ENCODE assay signal across 21 mouse cellular contexts in the genomic region with DNA sequence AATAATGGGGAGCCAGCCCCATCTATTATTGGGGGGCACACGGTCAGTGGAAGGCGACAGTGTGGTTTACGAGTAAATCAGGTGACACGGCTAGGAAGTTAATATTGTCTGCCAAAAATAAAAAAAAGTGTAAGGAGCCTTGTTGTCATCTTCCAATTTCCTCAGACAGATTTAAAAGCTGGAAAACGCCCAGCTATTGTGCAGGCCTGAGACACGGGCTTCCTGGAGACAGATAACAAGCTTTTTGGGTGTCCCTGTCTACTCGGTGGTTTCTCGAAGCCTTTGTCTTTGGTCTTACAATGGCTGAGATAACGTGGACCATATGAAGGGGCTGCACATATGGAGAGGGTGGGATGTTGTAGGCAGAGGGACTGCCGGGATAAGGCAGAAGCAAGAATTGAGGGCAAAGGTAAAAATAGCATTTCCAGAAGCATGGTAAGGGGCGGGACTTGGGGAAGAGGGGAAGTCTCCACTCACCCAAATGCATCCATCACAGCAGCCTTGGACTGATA. TPM values are rescaled to one million over a fixed set of nuclear protein-coding genes. Genes with fewer than 3 reads are reported as not detected.
DNase-seq lines count a peak whose midpoint lies in the region; ATAC-seq and TF ChIP-seq lines count a peak whose summit lies in the region.
"Had no signal": no experiment of that assay in that cellular context is flagged by ENCODE, and none has a peak within 500 bp of the region (broad histone marks: within the 10 kb centered on the region; RNA-seq: fewer than 3 reads in every experiment).

No protein-coding gene starts in this region.

- intact Hi-C loops in gastrocnemius, adult 2 months (cut with DNase I), result no loop called here
- intact Hi-C loops in left cerebral cortex, postnatal 25 days (cut with DNase I), result no loop called here

- H3K9me3 ChIP-seq in kidney, embryonic 14.5 days (ENCODE audit: control insufficient read depth, low read length), result no peaks in the 10 kb centered on the region
- H3K9me3 ChIP-seq in embryonic facial prominence, embryonic 15.5 days (replicated peaks), result no peaks in the 10 kb centered on the region
- H3K9me3 ChIP-seq in limb, embryonic 15.5 days, result no peaks in the 10 kb centered on the region
- H3K9me3 ChIP-seq: forebrain, embryonic 15.5 days; hindbrain, embryonic 15.5 days; liver, embryonic 15.5 days had no signal

- H3K4me1 ChIP-seq in kidney, embryonic 14.5 days (ENCODE audit: control insufficient read depth, insufficient read depth, low read length), result no peaks in the 10 kb centered on the region
- H3K4me1 ChIP-seq in embryonic facial prominence, embryonic 15.5 days, result peaks cover 26% of the 10 kb centered on the region
- peaks cover 16% of the 10 kb centered on the region for H3K4me1 ChIP-seq in limb, embryonic 15.5 days
- H3K4me1 ChIP-seq: forebrain, embryonic 15.5 days; liver, embryonic 15.5 days had no signal

- WGBS in kidney, embryonic 14.5 days, result 78% methylated on average over 11 of the region's 11 CpGs
- 45% methylated on average over 11 of the region's 11 CpGs for WGBS in embryonic facial prominence, embryonic 15.5 days
- WGBS in limb, embryonic 15.5 days, result 36% methylated on average over 11 of the region's 11 CpGs

- no peak overlapping the region for H3K4me2 ChIP-seq in kidney, embryonic 14.5 days (replicated peaks; ENCODE audit: low read depth, low read length)
- H3K4me2 ChIP-seq in embryonic facial prominence, embryonic 15.5 days (replicated peaks), result no peak overlapping the region
- H3K4me2 ChIP-seq in limb, embryonic 15.5 days, result no peak overlapping the region
- H3K4me2 ChIP-seq: forebrain, embryonic 15.5 days; hindbrain, embryonic 15.5 days; liver, embryonic 15.5 days had no signal

- H3K4me3 ChIP-seq in gastrocnemius, adult 2 months, result no peak overlapping the region
- H3K4me3 ChIP-seq in kidney, embryonic 14.5 days (ENCODE audit: low read length), result no peak overlapping the region
- no peak overlapping the region for H3K4me3 ChIP-seq in embryonic facial prominence, embryonic 15.5 days (replicated peaks)
- H3K4me3 ChIP-seq in limb, embryonic 15.5 days, result no peak overlapping the region
- H3K4me3 ChIP-seq: forebrain, embryonic 15.5 days; hindbrain, embryonic 15.5 days; liver, embryonic 15.5 days had no signal

- no peak overlapping the region for H3K9ac ChIP-seq in kidney, embryonic 14.5 days (ENCODE audit: low read depth, low read length)
- no peak overlapping the region for H3K9ac ChIP-seq in embryonic facial prominence, embryonic 15.5 days
- H3K9ac ChIP-seq in limb, embryonic 15.5 days, result no peak overlapping the region
- H3K9ac ChIP-seq: forebrain, embryonic 15.5 days; hindbrain, embryonic 15.5 days; liver, embryonic 15.5 days had no signal

- no peak for ATAC-seq in kidney, embryonic 14.5 days (ENCODE audit: low FRiP score, low TSS enrichment)
- ATAC-seq in embryonic facial prominence, embryonic 15.5 days (ENCODE audit: insufficient number of reproducible peaks, low FRiP score, low TSS enrichment, low read depth), result no peak
- no peak for ATAC-seq in limb, embryonic 15.5 days (ENCODE audit: insufficient number of reproducible peaks, low FRiP score, low TSS enrichment, low read depth)
- ATAC-seq: forebrain, embryonic 15.5 days; intestine, postnatal 0 days; Patski had no signal

- no peak for DNase-seq in gastrocnemius, adult 2 months
- no peak for DNase-seq in gastrocnemius, postnatal 25 days
- DNase-seq in kidney, adult 9 months, result peak; percentile 47
- DNase-seq in left cerebral cortex, postnatal 25 days (ENCODE audit: low spot score in 2 of 2), result no peak
- DNase-seq: B cell, adult 2 months; cerebellum, adult 2 months; layer of hippocampus, adult 9-11 months; midbrain, embryonic 14.5 days; thymus, postnatal 25 days had no signal

- H3K27ac ChIP-seq in gastrocnemius, adult 2 months, result peak overlapping the region; percentile 24; the same call in 1 of the 2 replicates
- H3K27ac ChIP-seq in kidney, embryonic 14.5 days (ENCODE audit: low read depth, low read length), result no peak overlapping the region
- peak overlapping the region; percentile 77; the same call in 1 of the 2 replicates for H3K27ac ChIP-seq in embryonic facial prominence, embryonic 15.5 days (replicated peaks)
- 0 out of 2 replicates have a peak overlapping the region, but pooled peaks have one; percentile 5 for H3K27ac ChIP-seq in limb, embryonic 15.5 days
- H3K27ac ChIP-seq: forebrain, embryonic 15.5 days; hindbrain, embryonic 15.5 days; liver, embryonic 15.5 days had no signal

- no peaks in the 10 kb centered on the region for H3K36me3 ChIP-seq in kidney, embryonic 14.5 days (ENCODE audit: control insufficient read depth, insufficient read depth, low read length)
- H3K36me3 ChIP-seq in embryonic facial prominence, embryonic 15.5 days, result no peaks in the 10 kb centered on the region
- no peaks in the 10 kb centered on the region for H3K36me3 ChIP-seq in limb, embryonic 15.5 days
- H3K36me3 ChIP-seq: forebrain, embryonic 15.5 days; hindbrain, embryonic 15.5 days; liver, embryonic 15.5 days had no signal

- no peaks in the 10 kb centered on the region for H3K27me3 ChIP-seq in kidney, embryonic 14.5 days (ENCODE audit: control insufficient read depth, insufficient read depth, low read length)
- H3K27me3 ChIP-seq in embryonic facial prominence, embryonic 15.5 days, result no peaks in the 10 kb centered on the region
- H3K27me3 ChIP-seq in limb, embryonic 15.5 days, result no peaks in the 10 kb centered on the region; the same call in 1 of the 2 replicates
- H3K27me3 ChIP-seq: forebrain, embryonic 15.5 days; Patski had no signal

- TF ChIP-seq CTCF in gastrocnemius, adult 2 months (IDR thresholded peaks at IDR 0.05), result no peak

RNA-seq across cellular contexts. Expression of gene Lmx1a, which starts 39.9 kb away (rescaled TPM):
- total RNA-seq in gastrocnemius, adult 2 months (2021), result under 1 TPM; 0.14 to 0.20 TPM
- under 1 TPM; 0.43 to 0.51 TPM for total RNA-seq in gastrocnemius, postnatal 25 days (2021)
- polyA plus RNA-seq in kidney, embryonic 14.5 days (2014; fragmentation: Nextera tagmentation; extraction: Ambion mirVana), result 0.06 TPM in 1 of 2 replicates, not detected in the other
- polyA plus RNA-seq in embryonic facial prominence, embryonic 15.5 days (2015; fragmentation: Nextera tagmentation; extraction: Ambion mirVana), result 0.93 and 1.2 TPM in 2 replicates
- polyA plus RNA-seq in limb, embryonic 15.5 days (2015; fragmentation: Nextera tagmentation; extraction: Ambion mirVana), result 0.56 and 0.61 TPM in 2 replicates
- total RNA-seq in left cerebral cortex, postnatal 25 days (2021), result under 1 TPM in 1 of 2 experiments, not detected in 1; 0.28 TPM
- total RNA-seq: common myeloid progenitor, adult 5-6 weeks; left cerebral cortex, postnatal 10 days; megakaryocyte progenitor cell, adult 5-6 weeks had no signal
- polyA plus RNA-seq: heart, embryonic 14.5 days had no signal

RNA-seq across cellular contexts. Expression of gene Rxrg, which starts 51.0 kb away (rescaled TPM):
- 10 to 100 TPM; 58.4 to 59.6 TPM for total RNA-seq in gastrocnemius, adult 2 months (2021)
- total RNA-seq in gastrocnemius, postnatal 25 days (2021), result 10 to 100 TPM; 24.9 to 51.0 TPM
- 2.0 and 3.2 TPM in 2 replicates for polyA plus RNA-seq in kidney, embryonic 14.5 days (2014; fragmentation: Nextera tagmentation; extraction: Ambion mirVana)
- polyA plus RNA-seq in embryonic facial prominence, embryonic 15.5 days (2015; fragmentation: Nextera tagmentation; extraction: Ambion mirVana), result 20.2 and 25.4 TPM in 2 replicates
- 18.5 and 24.2 TPM in 2 replicates for polyA plus RNA-seq in limb, embryonic 15.5 days (2015; fragmentation: Nextera tagmentation; extraction: Ambion mirVana)
- 10 to 100 TPM in 1 of 2 experiments, 1 to 10 TPM in 1; 7.9 to 19.3 TPM for total RNA-seq in left cerebral cortex, postnatal 25 days (2021)
- total RNA-seq: common myeloid progenitor, adult 5-6 weeks; megakaryocyte progenitor cell, adult 5-6 weeks had no signal
- polyA plus RNA-seq: Patski had no signal
